Mouse (Mus musculus) heart, embryonic 13.5 days (tissue): ENCODE measurements around the gene Mdm1. TPM values are rescaled to one million over a fixed set of nuclear protein-coding genes. Genes with fewer than 3 reads are reported as not detected.

ENCODE experiments used
- ATAC-seq: fragments of 200-750 bp; cut with Nextera tagmentation; 2 replicates; pipeline ENCODE4 v1.8.0; 2017; ENCODE audit warnings: moderate TSS enrichment; ENCODE audit not compliant: insufficient number of reproducible peaks, low FRiP score, low TSS enrichment; ENCODE audit errors: extremely low read depth
- H3K27ac ChIP-seq: fragments of 300-500 bp; sonication (generic); replicated peaks from 2 replicates; pipeline ENCODE4 v1.5.1; 2015; ENCODE audit warnings: moderate library complexity, mild to moderate bottlenecking, inconsistent platforms
- H3K27me3 ChIP-seq: fragments of 300-500 bp; sonication (generic); replicated peaks from 2 replicates; pipeline ENCODE4 v1.6.1; 2015; ENCODE audit warnings: mild to moderate bottlenecking, inconsistent platforms
- H3K36me3 ChIP-seq: fragments of 300-500 bp; sonication (generic); 2 replicates; pipeline ENCODE4 v1.6.1; 2015; ENCODE audit warnings: mild to moderate bottlenecking, inconsistent platforms
- H3K4me1 ChIP-seq: fragments of 300-500 bp; sonication (generic); 2 replicates; pipeline ENCODE4 v1.6.1; 2015; ENCODE audit warnings: inconsistent platforms
- H3K4me2 ChIP-seq: fragments of 300-500 bp; sonication (generic); 2 replicates; pipeline ENCODE4 v1.6.1; 2015; ENCODE audit warnings: inconsistent platforms, mild to moderate bottlenecking, moderate library complexity
- H3K4me3 ChIP-seq: fragments of 300-500 bp; sonication (generic); 2 replicates; pipeline ENCODE4 v1.5.1; 2015; ENCODE audit warnings: moderate library complexity, mild to moderate bottlenecking, inconsistent platforms
- H3K9ac ChIP-seq: fragments of 300-500 bp; sonication (generic); 2 replicates; pipeline ENCODE4 v1.6.1; 2015; ENCODE audit warnings: inconsistent platforms, mild to moderate bottlenecking, moderate library complexity
- H3K9me3 ChIP-seq: fragments of 300-500 bp; sonication (generic); 2 replicates; pipeline ENCODE4 v1.6.1; 2016; ENCODE audit warnings: inconsistent platforms
- WGBS: fragments of 180-500 bp; shearing (Covaris S2); methylation state at CpG from one replicate; pipeline ENCODE4 v1.1.7; 2015; ENCODE audit warnings: mixed read lengths; 5-methylcytosine and 5-hydroxymethylcytosine counted together
- polyA plus RNA-seq: library from polyadenylated mRNA; unstranded; fragments of >200 nt; fragmentation: Nextera tagmentation; extraction: Ambion mirVana; gene quantifications from 2 replicates; pipeline ENCODE4 v1.2.1, GENCODE M21; 2015

The Mdm1 gene
- polyA plus RNA-seq, 1 experiment from 2014 or later = 14.4 TPM

GRCm38 (mm10) chr10:118125236-118125635 is 16.4 kb upstream of the Mdm1 start:
- H3K27me3 ChIP-seq = peaks cover 23% of the 10 kb centered on the region
- no peak overlapping the region for H3K4me3 ChIP-seq
- 94% methylated on average over 7 of the region's 7 CpGs for WGBS

GRCm38 (mm10) chr10:118125776-118126445 is 15.7 kb upstream of the Mdm1 start:
- Histone ChIP-seq H3K27me3 (peaks cover 23% of the 10 kb centered on the region), H3K4me3 (no peak overlapping the region), H3K9ac (no peak overlapping the region), H3K9me3 (no peaks in the 10 kb centered on the region), H3K4me2 (no peak overlapping the region), H3K36me3 (no peaks in the 10 kb centered on the region), H3K4me1 (peaks cover 7% of the 10 kb centered on the region), H3K27ac (no peak overlapping the region)
- ATAC-seq = no peak
- WGBS = 75% methylated on average over 25 of the region's 25 CpGs

More at GRCm38 (mm10) chr10:118125236-118125635, 16.4 kb upstream of the Mdm1 start:
- ATAC-seq = no peak
- Histone ChIP-seq H3K4me2 (no peak overlapping the region), H3K9me3 (no peaks in the 10 kb centered on the region), H3K4me1 (peaks cover 7% of the 10 kb centered on the region), H3K27ac (no peak overlapping the region), H3K9ac (no peak overlapping the region), H3K36me3 (no peaks in the 10 kb centered on the region)

- H3K9me3 ChIP-seq = no peaks in the 10 kb centered on the region
- H3K4me2 ChIP-seq = no peak overlapping the region
- WGBS = 48% methylated on average over 20 of the region's 20 CpGs
- H3K36me3 ChIP-seq = no peaks in the 10 kb centered on the region
- peaks cover 19% of the 10 kb centered on the region for H3K27me3 ChIP-seq
- ATAC-seq = no peak
- no peak overlapping the region for H3K4me3 ChIP-seq
- H3K27ac ChIP-seq = no peak overlapping the region
- no peak overlapping the region for H3K9ac ChIP-seq
- no peaks in the 10 kb centered on the region for H3K4me1 ChIP-seq
These were observed 12.5 kb upstream of the Mdm1 start for GRCm38 (mm10) chr10:118129001-118129682.

GRCm38 (mm10) chr10:118130016-118130415 is 11.6 kb upstream of the Mdm1 start:
- no peak overlapping the region for H3K9ac ChIP-seq
- no peaks in the 10 kb centered on the region for H3K36me3 ChIP-seq
- no peaks in the 10 kb centered on the region for H3K9me3 ChIP-seq
- 42% methylated on average over 2 of the region's 2 CpGs for WGBS
- no peak overlapping the region for H3K27ac ChIP-seq
- no peaks in the 10 kb centered on the region for H3K4me1 ChIP-seq
- H3K4me2 ChIP-seq = no peak overlapping the region
- H3K4me3 ChIP-seq = no peak overlapping the region
- peaks cover 19% of the 10 kb centered on the region for H3K27me3 ChIP-seq
- ATAC-seq = no peak

GRCm38 (mm10) chr10:118132993-118133392 is 8.6 kb upstream of the Mdm1 start:
- no peaks in the 10 kb centered on the region for H3K36me3 ChIP-seq
- 0 out of 2 replicates have a peak overlapping the region, but pooled peaks have one; percentile 3 for H3K4me3 ChIP-seq
- no peak for ATAC-seq
- H3K9ac ChIP-seq = no peak overlapping the region
- no peaks in the 10 kb centered on the region for H3K9me3 ChIP-seq
- peak overlapping the region; percentile 18 for H3K4me2 ChIP-seq
- WGBS = 65% methylated on average over 6 of the region's 6 CpGs
- H3K4me1 ChIP-seq = no peaks in the 10 kb centered on the region
- H3K27me3 ChIP-seq = peaks cover 20% of the 10 kb centered on the region
- H3K27ac ChIP-seq = no peak overlapping the region

GRCm38 (mm10) chr10:118138508-118138907 is 3.1 kb upstream of the Mdm1 start:
- ATAC-seq = no peak
- peaks cover 13% of the 10 kb centered on the region for H3K4me1 ChIP-seq
- H3K9me3 ChIP-seq = no peaks in the 10 kb centered on the region
- no peak overlapping the region for H3K27ac ChIP-seq
- H3K9ac ChIP-seq = no peak overlapping the region
- H3K4me3 ChIP-seq = no peak overlapping the region
- peaks cover 6% of the 10 kb centered on the region; the same call in 1 of the 2 replicates for H3K27me3 ChIP-seq
- H3K4me2 ChIP-seq = no peak overlapping the region
- WGBS = 89% methylated on average over 11 of the region's 11 CpGs
- no peaks in the 10 kb centered on the region for H3K36me3 ChIP-seq

GRCm38 (mm10) chr10:118139837-118140570 is 1.6 kb upstream of the Mdm1 start:
- Histone ChIP-seq H3K27me3 (peaks cover 6% of the 10 kb centered on the region; the same call in 1 of the 2 replicates), H3K4me2 (no peak overlapping the region), H3K4me3 (no peak overlapping the region), H3K9ac (no peak overlapping the region), H3K4me1 (peaks cover 13% of the 10 kb centered on the region), H3K36me3 (no peaks in the 10 kb centered on the region), H3K9me3 (no peaks in the 10 kb centered on the region), H3K27ac (no peak overlapping the region)
- ATAC-seq = no peak
- WGBS = 64% methylated on average over 8 of the region's 8 CpGs

- Histone ChIP-seq H3K36me3 (peaks cover 6% of the 10 kb centered on the region), H3K9ac (peak overlapping the region; percentile 88), H3K27ac (0 out of 2 replicates have a peak overlapping the region, but pooled peaks have one; percentile 22), H3K4me3 (peak overlapping the region; percentile 88), H3K27me3 (no peaks in the 10 kb centered on the region; the same call in 1 of the 2 replicates), H3K4me2 (peak overlapping the region; percentile 84), H3K9me3 (no peaks in the 10 kb centered on the region), H3K4me1 (peaks cover 13% of the 10 kb centered on the region)
- 3% methylated on average over 52 of the region's 53 CpGs for WGBS
- ATAC-seq = no peak; the same call in 1 of the 2 replicates
These were observed 532 bp downstream of the Mdm1 start for GRCm38 (mm10) chr10:118141884-118142801.

GRCm38 (mm10) chr10:118149381-118149780 is 7.8 kb downstream of the Mdm1 start:
- ATAC-seq = no peak

GRCm38 (mm10) chr10:118150866-118151265 is 9.3 kb downstream of the Mdm1 start:
- Histone ChIP-seq H3K9ac (no peak overlapping the region), H3K27ac (no peak overlapping the region), H3K36me3 (peaks cover 38% of the 10 kb centered on the region), H3K27me3 (no peaks in the 10 kb centered on the region), H3K9me3 (no peaks in the 10 kb centered on the region), H3K4me2 (no peak overlapping the region), H3K4me3 (no peak overlapping the region), H3K4me1 (no peaks in the 10 kb centered on the region)
- 86% methylated on average over 9 of the region's 9 CpGs for WGBS
- no peak for ATAC-seq

More at GRCm38 (mm10) chr10:118149381-118149780, 7.8 kb downstream of the Mdm1 start:
- no peak overlapping the region for H3K4me2 ChIP-seq
- H3K36me3 ChIP-seq = peaks cover 32% of the 10 kb centered on the region
- no peak overlapping the region for H3K9ac ChIP-seq
- no peak overlapping the region for H3K4me3 ChIP-seq
- 82% methylated on average over 5 of the region's 5 CpGs for WGBS
- H3K4me1 ChIP-seq = no peaks in the 10 kb centered on the region
- H3K27ac ChIP-seq = no peak overlapping the region
- H3K27me3 ChIP-seq = no peaks in the 10 kb centered on the region
- no peaks in the 10 kb centered on the region for H3K9me3 ChIP-seq
